Mouse (Mus musculus) forebrain, embryonic 15.5 days (tissue): ENCODE measurements around the gene Ypel2. TPM values are rescaled to one million over a fixed set of nuclear protein-coding genes. Genes with fewer than 3 reads are reported as not detected.

ENCODE experiments used
- ATAC-seq: fragments of 200-750 bp; cut with Nextera tagmentation; replicated peaks from 2 replicates; pipeline ENCODE4 v1.8.0; 2017; ENCODE audit warnings: mild to moderate bottlenecking, moderate TSS enrichment, moderate library complexity
- H3K27ac ChIP-seq: fragments of 300-500 bp; sonication (generic); replicated peaks from 2 replicates; pipeline ENCODE4 v1.5.1; 2015; ENCODE audit warnings: mild to moderate bottlenecking, inconsistent platforms
- H3K27me3 ChIP-seq: fragments of 300-500 bp; sonication (generic); 2 replicates; pipeline ENCODE4 v1.6.1; 2015; ENCODE audit warnings: inconsistent platforms
- H3K36me3 ChIP-seq: fragments of 300-500 bp; sonication (generic); 2 replicates; pipeline ENCODE4 v1.6.1; 2015; ENCODE audit warnings: mild to moderate bottlenecking, inconsistent platforms
- H3K4me1 ChIP-seq: fragments of 300-500 bp; sonication (generic); 2 replicates; pipeline ENCODE4 v1.6.1; 2015; ENCODE audit warnings: inconsistent platforms
- H3K4me2 ChIP-seq: fragments of 300-500 bp; sonication (generic); replicated peaks from 2 replicates; pipeline ENCODE4 v1.6.1; 2015; ENCODE audit warnings: mild to moderate bottlenecking, inconsistent platforms
- H3K4me3 ChIP-seq: fragments of 300-500 bp; sonication (generic); 2 replicates; pipeline ENCODE4 v1.5.1; 2015; ENCODE audit warnings: mild to moderate bottlenecking, inconsistent platforms
- H3K9ac ChIP-seq: fragments of 300-500 bp; sonication (generic); replicated peaks from 2 replicates; pipeline ENCODE4 v1.6.1; 2015; ENCODE audit warnings: mild to moderate bottlenecking, inconsistent platforms
- H3K9me3 ChIP-seq: fragments of 300-500 bp; sonication (generic); 2 replicates; pipeline ENCODE4 v1.6.1; 2016; ENCODE audit warnings: inconsistent platforms
- WGBS: fragments of 180-500 bp; shearing (Covaris S2); methylation state at CpG from one replicate; pipeline ENCODE4 v1.1.7; 2015; ENCODE audit warnings: mixed read lengths; 5-methylcytosine and 5-hydroxymethylcytosine counted together
- polyA plus RNA-seq: library from polyadenylated mRNA; unstranded; fragments of >200 nt; fragmentation: Nextera tagmentation; extraction: Ambion mirVana; gene quantifications from 2 replicates; pipeline ENCODE4 v1.2.1, GENCODE M21; 2015

The Ypel2 gene
- polyA plus RNA-seq, 1 experiment from 2014 or later = 8.3 TPM

GRCm38 (mm10) chr11:86992461-86992988 is 982 bp downstream of the Ypel2 start:
- Histone ChIP-seq H3K4me1 (peaks cover 57% of the 10 kb centered on the region), H3K27ac (peak overlapping the region; percentile 95), H3K27me3 (no peaks in the 10 kb centered on the region), H3K36me3 (no peaks in the 10 kb centered on the region), H3K4me2 (peak overlapping the region; percentile 84), H3K9me3 (no peaks in the 10 kb centered on the region), H3K9ac (peak overlapping the region; percentile 82), H3K4me3 (peak overlapping the region; percentile 95)
- WGBS = under 1% methylated on average over 13 of the region's 13 CpGs
- ATAC-seq = no peak

- ATAC-seq = no peak
- WGBS = 87% methylated on average over 4 of the region's 4 CpGs
- H3K27ac ChIP-seq = no peak overlapping the region
- no peak overlapping the region for H3K9ac ChIP-seq
- H3K36me3 ChIP-seq = no peaks in the 10 kb centered on the region
- H3K9me3 ChIP-seq = no peaks in the 10 kb centered on the region
- H3K4me2 ChIP-seq = 0 out of 2 replicates have a peak overlapping the region, but pooled peaks have one; percentile 84
- no peaks in the 10 kb centered on the region for H3K27me3 ChIP-seq
- peaks cover 55% of the 10 kb centered on the region for H3K4me1 ChIP-seq
- H3K4me3 ChIP-seq = 0 out of 2 replicates have a peak overlapping the region, but pooled peaks have one; percentile 95
Observed at GRCm38 (mm10) chr11:86991241-86991640, 2.3 kb downstream of the Ypel2 start.

- H3K9me3 ChIP-seq = no peaks in the 10 kb centered on the region
- H3K4me3 ChIP-seq = no peak overlapping the region
- H3K4me1 ChIP-seq = peaks cover 46% of the 10 kb centered on the region
- peak overlapping the region; percentile 19 for H3K27ac ChIP-seq
- no peak overlapping the region for H3K9ac ChIP-seq
- peak overlapping the region; percentile 8; the same call in 1 of the 2 replicates for H3K4me2 ChIP-seq
- H3K27me3 ChIP-seq = no peaks in the 10 kb centered on the region
- WGBS = 17% methylated on average over 3 of the region's 3 CpGs
- H3K36me3 ChIP-seq = no peaks in the 10 kb centered on the region
- no peak for ATAC-seq
Observed at GRCm38 (mm10) chr11:86990309-86990708, 3.2 kb downstream of the Ypel2 start.

DNA sequence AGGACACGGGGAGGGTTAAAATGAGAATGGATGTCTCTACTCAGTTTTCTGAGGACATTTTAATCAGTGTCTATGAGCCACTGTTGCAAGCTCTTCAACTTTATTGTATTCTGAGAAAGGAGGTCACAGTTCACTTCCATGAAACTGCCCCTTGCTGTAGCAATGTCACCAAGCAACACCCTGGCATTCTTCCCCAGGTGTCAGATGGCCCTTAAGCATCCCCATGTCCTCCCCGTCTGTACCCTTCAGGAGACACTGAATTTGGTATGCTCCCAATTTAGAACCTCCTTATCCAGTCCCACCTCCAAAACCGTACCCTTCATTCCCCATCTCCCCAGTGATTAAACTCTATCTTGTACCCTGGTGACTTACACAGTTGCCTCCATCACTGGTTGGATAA is 8.5 kb downstream of the Ypel2 start:
- no peaks in the 10 kb centered on the region for H3K9me3 ChIP-seq
- no peak for ATAC-seq
- peaks cover 12% of the 10 kb centered on the region for H3K4me1 ChIP-seq
- H3K36me3 ChIP-seq = no peaks in the 10 kb centered on the region
- H3K27ac ChIP-seq = no peak overlapping the region
- no peak overlapping the region for H3K9ac ChIP-seq
- H3K4me2 ChIP-seq = no peak overlapping the region
- 81% methylated on average over 3 of the region's 3 CpGs for WGBS
- no peak overlapping the region for H3K4me3 ChIP-seq
- no peaks in the 10 kb centered on the region for H3K27me3 ChIP-seq

DNA sequence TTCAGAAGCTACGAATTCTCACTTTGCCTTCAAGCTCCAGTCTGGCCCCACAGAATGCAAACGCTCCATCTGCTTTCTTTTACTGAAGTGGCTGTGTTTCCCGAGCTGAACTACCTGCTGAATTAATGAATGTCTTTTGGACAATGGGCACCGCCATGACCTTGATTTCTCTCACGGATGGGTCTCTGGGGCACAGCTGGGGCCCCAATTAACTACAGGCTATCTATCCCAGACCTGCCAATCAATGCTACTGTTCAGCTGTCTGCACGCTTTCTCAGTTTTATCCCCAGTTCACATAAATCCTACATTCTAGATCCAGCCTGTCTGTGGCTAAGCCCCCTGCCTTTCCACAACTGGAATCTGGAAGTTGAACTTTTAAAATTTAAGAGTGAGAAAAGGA is 10.5 kb downstream of the Ypel2 start:
- WGBS = 28% methylated on average over 6 of the region's 6 CpGs
- Histone ChIP-seq H3K27me3 (no peaks in the 10 kb centered on the region), H3K27ac (no peak overlapping the region), H3K9me3 (no peaks in the 10 kb centered on the region), H3K4me3 (no peak overlapping the region), H3K4me1 (no peaks in the 10 kb centered on the region), H3K36me3 (no peaks in the 10 kb centered on the region), H3K4me2 (no peak overlapping the region), H3K9ac (no peak overlapping the region)
- no peak for ATAC-seq

- H3K4me3 ChIP-seq = no peak overlapping the region
- no peak overlapping the region for H3K27ac ChIP-seq
- 70% methylated on average over 5 of the region's 5 CpGs for WGBS
- ATAC-seq = no peak
- no peak overlapping the region for H3K4me2 ChIP-seq
- H3K4me1 ChIP-seq = no peaks in the 10 kb centered on the region
- no peaks in the 10 kb centered on the region for H3K36me3 ChIP-seq
- H3K9me3 ChIP-seq = no peaks in the 10 kb centered on the region
- no peaks in the 10 kb centered on the region for H3K27me3 ChIP-seq
- H3K9ac ChIP-seq = no peak overlapping the region
Observed at GRCm38 (mm10) chr11:86981229-86981791, 12.2 kb downstream of the Ypel2 start.

GRCm38 (mm10) chr11:86980526-86980925 is 13.0 kb downstream of the Ypel2 start:
- Histone ChIP-seq H3K4me3 (no peak overlapping the region), H3K27me3 (no peaks in the 10 kb centered on the region), H3K9me3 (no peaks in the 10 kb centered on the region), H3K36me3 (no peaks in the 10 kb centered on the region), H3K4me1 (no peaks in the 10 kb centered on the region), H3K27ac (no peak overlapping the region), H3K4me2 (no peak overlapping the region), H3K9ac (no peak overlapping the region)
- WGBS = 91% methylated on average over 6 of the region's 6 CpGs
- ATAC-seq = no peak

DNA sequence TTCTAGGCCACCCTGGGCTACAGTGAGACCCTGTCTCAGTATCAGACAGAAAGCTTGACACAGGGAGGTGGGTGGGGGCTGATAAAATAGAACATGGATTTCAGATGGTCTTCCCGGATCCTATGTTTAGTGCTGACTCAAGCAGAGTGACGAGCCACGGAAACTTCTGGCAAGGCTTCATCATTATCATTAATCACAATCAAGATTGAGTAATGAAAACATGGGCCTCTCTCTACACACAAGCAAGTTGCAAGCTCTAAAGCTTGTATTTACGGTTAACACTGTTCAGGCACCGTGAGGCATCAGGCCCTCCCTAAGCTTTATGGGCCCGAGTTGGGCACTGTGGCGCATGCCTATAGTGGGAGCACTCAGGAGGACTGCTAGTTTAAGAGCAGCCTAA is 13.7 kb downstream of the Ypel2 start:
- no peak overlapping the region for H3K27ac ChIP-seq
- no peaks in the 10 kb centered on the region for H3K4me1 ChIP-seq
- ATAC-seq = no peak
- no peaks in the 10 kb centered on the region for H3K27me3 ChIP-seq
- H3K4me2 ChIP-seq = no peak overlapping the region
- H3K9me3 ChIP-seq = no peaks in the 10 kb centered on the region
- H3K4me3 ChIP-seq = no peak overlapping the region
- WGBS = 88% methylated on average over 7 of the region's 7 CpGs
- no peaks in the 10 kb centered on the region for H3K36me3 ChIP-seq
- no peak overlapping the region for H3K9ac ChIP-seq

GRCm38 (mm10) chr11:86977242-86977641 is 16.3 kb downstream of the Ypel2 start:
- Histone ChIP-seq H3K4me1 (peaks cover 7% of the 10 kb centered on the region; the same call in 1 of the 2 replicates), H3K27ac (no peak overlapping the region), H3K9ac (no peak overlapping the region), H3K4me2 (no peak overlapping the region), H3K27me3 (no peaks in the 10 kb centered on the region), H3K4me3 (no peak overlapping the region), H3K9me3 (no peaks in the 10 kb centered on the region), H3K36me3 (no peaks in the 10 kb centered on the region)
- ATAC-seq = no peak
- 94% methylated on average over 5 of the region's 5 CpGs for WGBS

DNA sequence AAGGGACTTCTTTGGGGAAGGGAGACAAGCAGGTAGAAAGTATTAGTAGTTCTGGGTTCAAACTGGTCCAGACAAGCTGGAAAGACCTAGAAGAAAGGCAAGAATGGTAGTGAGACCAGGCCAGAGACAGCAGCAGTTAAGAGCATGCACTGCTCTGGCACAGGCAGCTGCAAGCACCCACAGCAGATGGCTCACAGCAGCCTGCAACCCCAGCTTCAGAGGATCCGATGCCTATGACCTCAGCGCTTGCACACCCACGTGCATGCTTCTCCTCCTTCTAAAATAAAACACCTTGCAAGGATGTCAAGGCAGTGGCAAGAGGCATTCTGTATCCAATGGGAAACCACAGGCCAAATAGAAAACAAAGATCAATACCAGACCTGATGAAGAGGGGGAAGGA is 19.1 kb downstream of the Ypel2 start:
- H3K27ac ChIP-seq = no peak overlapping the region
- WGBS = 83% methylated on average over 3 of the region's 3 CpGs

DNA sequence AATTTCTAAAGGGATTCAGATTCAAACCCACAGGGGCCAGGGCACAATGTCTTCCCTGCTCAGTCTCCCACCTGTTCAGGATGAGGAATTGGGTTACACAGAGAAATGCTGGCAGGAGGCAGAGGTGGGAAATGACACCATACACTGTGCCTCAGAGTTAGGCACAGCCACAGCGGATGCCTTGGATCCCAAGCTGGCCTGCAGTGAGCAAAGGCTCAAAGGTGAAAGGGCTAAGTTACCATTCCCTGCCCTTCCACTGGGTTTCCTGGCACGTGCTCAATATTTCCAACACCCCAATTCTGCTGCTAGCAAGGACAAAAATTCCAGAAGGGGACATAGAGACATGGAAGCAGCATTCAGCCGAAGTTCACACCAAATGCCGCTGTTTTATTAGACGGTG is 20.3 kb downstream of the Ypel2 start:
- H3K27ac ChIP-seq = no peak overlapping the region

More for the DNA sequence above, 19.1 kb downstream of the Ypel2 start:
- no peak overlapping the region for H3K4me2 ChIP-seq
- ATAC-seq = no peak
- no peak overlapping the region for H3K4me3 ChIP-seq
- H3K27me3 ChIP-seq = no peaks in the 10 kb centered on the region
- 0 out of 2 replicates have a peak, but pooled peaks cover 2% of the 10 kb centered on the region for H3K36me3 ChIP-seq
- H3K9ac ChIP-seq = no peak overlapping the region
- H3K9me3 ChIP-seq = no peaks in the 10 kb centered on the region
- H3K4me1 ChIP-seq = peaks cover 13% of the 10 kb centered on the region

DNA sequence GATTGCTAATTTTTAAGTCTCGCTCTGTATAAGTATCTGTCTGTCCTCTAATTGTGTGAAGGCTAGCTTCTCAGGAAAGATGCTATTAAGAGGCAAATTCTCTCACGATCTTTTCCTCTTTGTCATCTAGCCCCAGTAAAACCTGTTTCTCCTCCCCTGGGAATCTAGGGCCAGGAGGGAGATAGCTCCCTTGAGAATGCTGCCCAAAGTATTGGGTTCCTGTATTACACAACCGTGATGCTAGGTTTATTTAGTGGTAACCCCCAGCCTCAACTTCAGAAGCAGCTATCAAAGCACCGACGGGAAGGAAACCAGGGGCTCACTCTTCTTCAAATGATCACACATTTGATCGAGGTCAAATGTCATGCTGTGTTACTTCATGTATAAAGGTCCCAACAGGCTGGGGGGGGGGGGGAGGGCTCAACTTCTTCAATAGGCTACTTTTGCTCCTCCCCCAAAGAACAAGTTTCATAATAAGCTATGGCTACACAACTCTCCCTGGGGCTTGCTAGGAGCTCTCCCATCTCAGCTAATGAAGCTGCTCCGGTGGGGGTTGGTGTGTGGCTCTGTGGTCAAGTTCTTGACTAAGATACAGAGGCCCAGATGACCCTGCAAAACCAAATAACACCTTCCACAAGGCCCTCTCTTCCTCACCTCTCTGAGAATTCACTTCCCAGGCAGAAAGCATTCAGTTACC is 22.3 kb downstream of the Ypel2 start:
- Histone ChIP-seq H3K4me1 (peaks cover 23% of the 10 kb centered on the region), H3K36me3 (0 out of 2 replicates have a peak, but pooled peaks cover 2% of the 10 kb centered on the region), H3K27ac (no peak overlapping the region), H3K4me3 (no peak overlapping the region), H3K27me3 (no peaks in the 10 kb centered on the region), H3K4me2 (no peak overlapping the region), H3K9me3 (no peaks in the 10 kb centered on the region), H3K9ac (no peak overlapping the region)
- WGBS = 54% methylated on average over 7 of the region's 7 CpGs
- no peak for ATAC-seq

More for the DNA sequence above, 20.3 kb downstream of the Ypel2 start:
- H3K4me2 ChIP-seq = no peak overlapping the region
- 54% methylated on average over 5 of the region's 5 CpGs for WGBS
- peaks cover 23% of the 10 kb centered on the region for H3K4me1 ChIP-seq
- no peak overlapping the region for H3K4me3 ChIP-seq
- 0 out of 2 replicates have a peak, but pooled peaks cover 2% of the 10 kb centered on the region for H3K36me3 ChIP-seq
- H3K27me3 ChIP-seq = no peaks in the 10 kb centered on the region
- no peak for ATAC-seq
- H3K9ac ChIP-seq = no peak overlapping the region
- H3K9me3 ChIP-seq = no peaks in the 10 kb centered on the region
